Comparison of ENCODE assay signal across 16 mouse cellular contexts in the genomic region with DNA sequence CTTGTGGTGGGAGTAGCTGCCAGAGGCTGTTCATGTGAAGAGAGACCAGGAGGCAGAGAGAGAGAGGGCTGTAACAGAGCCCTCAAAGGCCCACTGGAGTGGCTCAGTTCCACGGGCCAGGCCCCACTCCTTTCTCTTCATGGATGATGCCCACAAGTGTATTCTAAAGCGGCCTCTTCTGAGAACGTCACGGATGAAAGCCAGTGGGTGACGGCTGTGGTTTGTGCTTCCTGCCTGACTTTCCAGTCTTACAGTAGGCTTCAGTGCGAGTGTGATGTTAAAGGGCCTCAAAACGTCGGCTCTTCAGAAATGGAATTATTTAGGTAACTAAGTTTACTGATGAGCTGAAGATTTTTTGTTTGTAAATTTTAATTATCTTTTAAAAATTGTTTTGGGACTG.
DNase-seq lines count a peak whose midpoint lies in the region; ATAC-seq and TF ChIP-seq lines count a peak whose summit lies in the region.
"Had no signal": no experiment of that assay in that cellular context is flagged by ENCODE, and none has a peak within 500 bp of the region (broad histone marks: within the 10 kb centered on the region; RNA-seq: fewer than 3 reads in every experiment).

No protein-coding gene starts in this region.

- peak; percentile 38 for ATAC-seq in liver, postnatal 0 days
- no peak for ATAC-seq in liver, embryonic 11.5 days (replicated peaks; ENCODE audit: low FRiP score)
- peak; percentile 97 for ATAC-seq in common myeloid progenitor, adult 5-6 weeks (replicated peaks; ENCODE audit: low read depth, poor library complexity, severe bottlenecking)
- ATAC-seq in erythroblast, adult 5-6 weeks (replicated peaks; ENCODE audit: low FRiP score, poor library complexity, severe bottlenecking) = no peak
- ATAC-seq in intestine, embryonic 16.5 days = no peak
- ATAC-seq: Patski had no signal

- no peak overlapping the region for H3K4me3 ChIP-seq in liver, postnatal 0 days (ENCODE audit: low read depth, low read length)
- no peak overlapping the region for H3K4me3 ChIP-seq in liver, embryonic 11.5 days (ENCODE audit: low read depth, low read length)
- H3K4me3 ChIP-seq in intestine, embryonic 16.5 days (ENCODE audit: low read length) = no peak overlapping the region
- H3K4me3 ChIP-seq: hindbrain, embryonic 15.5 days; midbrain, embryonic 12.5 days had no signal

- intact Hi-C loops in heart, postnatal 36 days (cut with DNase I) = no loop called here

- TF ChIP-seq EP300 in liver, postnatal 0 days (IDR thresholded peaks at IDR 0.05; ENCODE audit: low read depth) = no peak

- TF ChIP-seq CTCF in liver, postnatal 0 days (IDR thresholded peaks at IDR 0.05; ENCODE audit: low read depth) = no peak

- no peak overlapping the region for H3K4me2 ChIP-seq in liver, postnatal 0 days (ENCODE audit: low read depth, low read length)
- H3K4me2 ChIP-seq in liver, embryonic 11.5 days = no peak overlapping the region
- no peak overlapping the region for H3K4me2 ChIP-seq in intestine, embryonic 16.5 days (ENCODE audit: low read depth, low read length)
- H3K4me2 ChIP-seq: hindbrain, embryonic 15.5 days; midbrain, embryonic 12.5 days had no signal

- H3K27me3 ChIP-seq in liver, postnatal 0 days (ENCODE audit: insufficient read depth, low read length) = no peaks in the 10 kb centered on the region
- H3K27me3 ChIP-seq in liver, embryonic 11.5 days (replicated peaks; ENCODE audit: control insufficient read depth, insufficient read depth, low read length) = no peaks in the 10 kb centered on the region
- H3K27me3 ChIP-seq in intestine, embryonic 16.5 days (replicated peaks; ENCODE audit: control insufficient read depth, insufficient read depth, low read length) = no peaks in the 10 kb centered on the region
- H3K27me3 ChIP-seq: hindbrain, embryonic 15.5 days; midbrain, embryonic 12.5 days; Patski had no signal

- no peak overlapping the region for H3K27ac ChIP-seq in liver, postnatal 0 days (ENCODE audit: low read depth)
- H3K27ac ChIP-seq in liver, embryonic 11.5 days (ENCODE audit: low read depth, low read length) = no peak overlapping the region
- no peak overlapping the region for H3K27ac ChIP-seq in intestine, embryonic 16.5 days (ENCODE audit: low read length)
- H3K27ac ChIP-seq: hindbrain, embryonic 15.5 days; midbrain, embryonic 12.5 days; stomach, postnatal 0 days had no signal

- H3K9me3 ChIP-seq in liver, postnatal 0 days (ENCODE audit: low read length) = no peaks in the 10 kb centered on the region
- no peaks in the 10 kb centered on the region for H3K9me3 ChIP-seq in liver, embryonic 11.5 days (ENCODE audit: control insufficient read depth, low read length)
- H3K9me3 ChIP-seq in intestine, embryonic 16.5 days (ENCODE audit: control insufficient read depth, low read length) = no peaks in the 10 kb centered on the region
- H3K9me3 ChIP-seq: hindbrain, embryonic 15.5 days; midbrain, embryonic 12.5 days had no signal

- peaks cover 3% of the 10 kb centered on the region; the same call in 1 of the 2 replicates for H3K36me3 ChIP-seq in liver, postnatal 0 days (replicated peaks; ENCODE audit: insufficient read depth, low read length)
- H3K36me3 ChIP-seq in liver, embryonic 11.5 days (ENCODE audit: control insufficient read depth, insufficient read depth, low read length) = no peaks in the 10 kb centered on the region
- H3K36me3 ChIP-seq in intestine, embryonic 16.5 days (ENCODE audit: control insufficient read depth, insufficient read depth, low read length) = no peaks in the 10 kb centered on the region
- H3K36me3 ChIP-seq: hindbrain, embryonic 15.5 days; midbrain, embryonic 12.5 days had no signal

- WGBS in liver, postnatal 0 days (ENCODE audit: insufficient replicate concordance) = 54% methylated on average over 8 of the region's 8 CpGs
- 59% methylated on average over 8 of the region's 8 CpGs for WGBS in liver, embryonic 11.5 days
- WGBS in intestine, embryonic 16.5 days = 93% methylated on average over 8 of the region's 8 CpGs

- DNase-seq in liver, postnatal 0 days = peak; percentile 44
- no peak for DNase-seq in liver, embryonic 11.5 days (ENCODE audit: low spot score)
- DNase-seq in spleen, adult 12 weeks (ENCODE audit: low spot score) = peak; percentile 30
- DNase-seq in thymus, postnatal 25 days = peak; percentile 74
- DNase-seq in heart, postnatal 36 days = no peak
- DNase-seq: adrenal gland, postnatal 25 days; gastrocnemius, postnatal 36 days; kidney, adult 9 months; right cerebral cortex, postnatal 14 days had no signal

- no peak overlapping the region for H3K9ac ChIP-seq in liver, postnatal 0 days (replicated peaks)
- no peak overlapping the region for H3K9ac ChIP-seq in liver, embryonic 11.5 days (ENCODE audit: low read depth, low read length)
- no peak overlapping the region for H3K9ac ChIP-seq in intestine, embryonic 16.5 days (ENCODE audit: low read depth, low read length)
- H3K9ac ChIP-seq: hindbrain, embryonic 15.5 days; midbrain, embryonic 12.5 days had no signal

- H3K4me1 ChIP-seq in liver, postnatal 0 days (ENCODE audit: insufficient read depth) = no peaks in the 10 kb centered on the region
- H3K4me1 ChIP-seq in liver, embryonic 11.5 days (replicated peaks; ENCODE audit: control insufficient read depth, insufficient read depth, low read length) = no peaks in the 10 kb centered on the region
- H3K4me1 ChIP-seq in intestine, embryonic 16.5 days (ENCODE audit: control insufficient read depth, insufficient read depth, low read length) = no peaks in the 10 kb centered on the region
- H3K4me1 ChIP-seq: hindbrain, embryonic 15.5 days; midbrain, embryonic 12.5 days had no signal

Comparison
In these comparisons a context has a peak if more than half of its experiments do, and no peak if none do; other contexts are left out.
1. ATAC-seq: peak in liver, postnatal 0 days (single experiment) and common myeloid progenitor, adult 5-6 weeks (single experiment); none in liver, embryonic 11.5 days (single experiment), erythroblast, adult 5-6 weeks (single experiment) and intestine, embryonic 16.5 days (single experiment).
2. DNase-seq: peak in liver, postnatal 0 days (single experiment), spleen, adult 12 weeks (single experiment) and thymus, postnatal 25 days (single experiment); none in liver, embryonic 11.5 days (single experiment) and heart, postnatal 36 days (0 of 2).